Mouse (Mus musculus) kidney, embryonic 14.5 days (tissue): Measurements from ENCODE around the gene Galnt2. TPM values are rescaled to one million over a fixed set of nuclear protein-coding genes. Genes with fewer than 3 reads are reported as not detected.

ENCODE experiments used
- ATAC-seq: fragments of 200-750 bp; cut with Nextera tagmentation; 2 replicates; pipeline ENCODE4 v1.8.0; 2017; ENCODE audit warnings: moderate number of reproducible peaks, mild to moderate bottlenecking, moderate TSS enrichment, moderate library complexity; ENCODE audit not compliant: low FRiP score, low TSS enrichment
- H3K27ac ChIP-seq: fragments of 300-500 bp; sonication (generic); 2 replicates; pipeline ENCODE4 v1.5.1; 2014; ENCODE audit warnings: low read depth, mild to moderate bottlenecking, low read length, moderate library complexity, mixed read lengths
- H3K27me3 ChIP-seq: fragments of 300-500 bp; sonication (generic); 2 replicates; pipeline ENCODE4 v1.6.1; 2014; ENCODE audit warnings: mild to moderate bottlenecking, low read length; ENCODE audit not compliant: control insufficient read depth, insufficient read depth
- H3K36me3 ChIP-seq: fragments of 300-500 bp; sonication (generic); 2 replicates; pipeline ENCODE4 v1.6.1; 2014; ENCODE audit warnings: low read length, mixed read lengths; ENCODE audit not compliant: control insufficient read depth, insufficient read depth
- H3K4me1 ChIP-seq: fragments of 300-500 bp; sonication (generic); 2 replicates; pipeline ENCODE4 v1.6.1; 2014; ENCODE audit warnings: low read length, mixed read lengths; ENCODE audit not compliant: control insufficient read depth, insufficient read depth
- H3K4me2 ChIP-seq: fragments of 300-500 bp; sonication (generic); replicated peaks from 2 replicates; pipeline ENCODE4 v1.6.1; 2014; ENCODE audit warnings: low read depth, mild to moderate bottlenecking, low read length
- H3K4me3 ChIP-seq: fragments of 300-500 bp; sonication (generic); 2 replicates; pipeline ENCODE4 v1.5.1; 2014; ENCODE audit warnings: mild to moderate bottlenecking, low read length
- H3K9ac ChIP-seq: fragments of 300-500 bp; sonication (generic); 2 replicates; pipeline ENCODE4 v1.6.1; 2014; ENCODE audit warnings: low read depth, mild to moderate bottlenecking, low read length, moderate library complexity
- H3K9me3 ChIP-seq: fragments of 300-500 bp; sonication (generic); 2 replicates; pipeline ENCODE4 v1.6.1; 2016; ENCODE audit warnings: low read length; ENCODE audit not compliant: control insufficient read depth
- WGBS: fragments of 180-500 bp; shearing (Covaris S2); extraction: QIAGEN DNeasy Blood & Tissue Kit; methylation state at CpG from one replicate; pipeline ENCODE4 v1.1.7; 2014; 5-methylcytosine and 5-hydroxymethylcytosine counted together
- polyA plus RNA-seq: library from polyadenylated mRNA; unstranded; fragments of >200 nt; fragmentation: Nextera tagmentation; extraction: Ambion mirVana; gene quantifications from 2 replicates; pipeline ENCODE4 v1.2.1, GENCODE M21; 2014

Galnt2 gene
- polyA plus RNA-seq, 1 experiment from 2014 or later: 57.7 TPM

- no peak overlapping the region for H3K9ac ChIP-seq
- no peaks in the 10 kb centered on the region for H3K9me3 ChIP-seq
- no peak overlapping the region for H3K4me3 ChIP-seq
- H3K27me3 ChIP-seq: no peaks in the 10 kb centered on the region
- no peaks in the 10 kb centered on the region for H3K36me3 ChIP-seq
- 78% methylated on average over 24 of the region's 24 CpGs for WGBS
- peaks cover 13% of the 10 kb centered on the region for H3K4me1 ChIP-seq
- H3K4me2 ChIP-seq: no peak overlapping the region
- ATAC-seq: no peak
- H3K27ac ChIP-seq: no peak overlapping the region
These were observed 47.0 kb downstream of the Galnt2 start for GRCm38 (mm10) chr8:124277951-124278910.

- Histone ChIP-seq H3K9ac (no peak overlapping the region), H3K27me3 (no peaks in the 10 kb centered on the region), H3K27ac (no peak overlapping the region), H3K4me1 (peaks cover 17% of the 10 kb centered on the region), H3K4me2 (no peak overlapping the region), H3K36me3 (no peaks in the 10 kb centered on the region), H3K4me3 (no peak overlapping the region), H3K9me3 (no peaks in the 10 kb centered on the region)
- no peak for ATAC-seq
- 84% methylated on average over 7 of the region's 7 CpGs for WGBS
These were observed 47.9 kb downstream of the Galnt2 start for GRCm38 (mm10) chr8:124278956-124279689.

GRCm38 (mm10) chr8:124279690-124279985, 48.4 kb downstream of the Galnt2 start:
- H3K4me3 ChIP-seq: no peak overlapping the region
- no peak for ATAC-seq
- no peak overlapping the region for H3K4me2 ChIP-seq
- H3K9me3 ChIP-seq: no peaks in the 10 kb centered on the region
- H3K36me3 ChIP-seq: no peaks in the 10 kb centered on the region
- H3K4me1 ChIP-seq: peaks cover 23% of the 10 kb centered on the region
- no peaks in the 10 kb centered on the region for H3K27me3 ChIP-seq
- 99% methylated on average over 5 of the region's 5 CpGs for WGBS
- H3K9ac ChIP-seq: no peak overlapping the region
- H3K27ac ChIP-seq: no peak overlapping the region

- peaks cover 45% of the 10 kb centered on the region for H3K4me1 ChIP-seq
These were observed 50.7 kb downstream of the Galnt2 start for GRCm38 (mm10) chr8:124281700-124282541.

GRCm38 (mm10) chr8:124282878-124283630, 51.9 kb downstream of the Galnt2 start:
- Histone ChIP-seq H3K36me3 (no peaks in the 10 kb centered on the region), H3K9ac (no peak overlapping the region), H3K4me1 (peaks cover 48% of the 10 kb centered on the region), H3K27ac (no peak overlapping the region), H3K9me3 (no peaks in the 10 kb centered on the region), H3K4me3 (no peak overlapping the region), H3K27me3 (no peaks in the 10 kb centered on the region), H3K4me2 (no peak overlapping the region)
- ATAC-seq: no peak
- WGBS: 81% methylated on average over 12 of the region's 12 CpGs

More at GRCm38 (mm10) chr8:124281700-124282541, 50.7 kb downstream of the Galnt2 start:
- WGBS: 65% methylated on average over 11 of the region's 11 CpGs
- H3K27me3 ChIP-seq: no peaks in the 10 kb centered on the region
- H3K4me3 ChIP-seq: no peak overlapping the region
- ATAC-seq: no peak
- no peak overlapping the region for H3K4me2 ChIP-seq
- H3K9me3 ChIP-seq: no peaks in the 10 kb centered on the region
- H3K9ac ChIP-seq: no peak overlapping the region
- no peaks in the 10 kb centered on the region for H3K36me3 ChIP-seq
- no peak overlapping the region for H3K27ac ChIP-seq

- Histone ChIP-seq H3K27me3 (no peaks in the 10 kb centered on the region), H3K9me3 (no peaks in the 10 kb centered on the region), H3K27ac (peak overlapping the region; percentile 61; the same call in 1 of the 2 replicates), H3K36me3 (no peaks in the 10 kb centered on the region), H3K9ac (peak overlapping the region; percentile 40; the same call in 1 of the 2 replicates), H3K4me2 (no peak overlapping the region), H3K4me3 (no peak overlapping the region), H3K4me1 (peaks cover 48% of the 10 kb centered on the region)
- ATAC-seq: 0 out of 2 replicates have a peak, but pooled peaks have one; percentile 24
- 48% methylated on average over 11 of the region's 11 CpGs for WGBS
These were observed 52.6 kb downstream of the Galnt2 start for GRCm38 (mm10) chr8:124283644-124284332.

- H3K36me3 ChIP-seq: no peaks in the 10 kb centered on the region
- H3K4me2 ChIP-seq: no peak overlapping the region
- peak overlapping the region; percentile 61; the same call in 1 of the 2 replicates for H3K27ac ChIP-seq
- H3K9me3 ChIP-seq: no peaks in the 10 kb centered on the region
- no peak overlapping the region; the same call in 1 of the 2 replicates for H3K9ac ChIP-seq
- ATAC-seq: peak; percentile 39; the same call in 1 of the 2 replicates
- peaks cover 48% of the 10 kb centered on the region for H3K4me1 ChIP-seq
- no peaks in the 10 kb centered on the region for H3K27me3 ChIP-seq
- no peak overlapping the region for H3K4me3 ChIP-seq
- 22% methylated on average over 6 of the region's 6 CpGs for WGBS
These were observed 53.1 kb downstream of the Galnt2 start for GRCm38 (mm10) chr8:124284333-124284711.
